Mouse (Mus musculus): Measurements from ENCODE around the gene Traf3ip3. TPM values are rescaled to one million over a fixed set of nuclear protein-coding genes. Genes with fewer than 3 reads are reported as not detected.

Gene Traf3ip3
- polyA plus RNA-seq, 1 experiment from 2014 or later: 3.9 TPM

GRCm38 (mm10) chr1:193205431-193205830 lies 3.9 kb upstream of the Traf3ip3 start:
- no peak overlapping the region for H3K4me3 ChIP-seq
- no peak overlapping the region for H3K4me2 ChIP-seq (replicated peaks)
- H3K9ac ChIP-seq: no peak overlapping the region
- ATAC-seq (ENCODE audit: insufficient number of reproducible peaks, insufficient read depth, low FRiP score, low TSS enrichment): no peak
- H3K36me3 ChIP-seq: no peaks in the 10 kb centered on the region
- H3K27me3 ChIP-seq: no peaks in the 10 kb centered on the region
- no peaks in the 10 kb centered on the region for H3K9me3 ChIP-seq
- WGBS: 85% methylated on average over 2 of the region's 2 CpGs
- no peaks in the 10 kb centered on the region for H3K4me1 ChIP-seq
- H3K27ac ChIP-seq: no peak overlapping the region

- Histone ChIP-seq H3K9me3 (no peaks in the 10 kb centered on the region), H3K4me1 (no peaks in the 10 kb centered on the region), H3K27ac (no peak overlapping the region), H3K4me3 (no peak overlapping the region), H3K27me3 (no peaks in the 10 kb centered on the region), H3K9ac (no peak overlapping the region), H3K4me2 (replicated peaks) (no peak overlapping the region), H3K36me3 (no peaks in the 10 kb centered on the region)
- ATAC-seq (ENCODE audit: insufficient number of reproducible peaks, insufficient read depth, low FRiP score, low TSS enrichment): 0 out of 2 replicates have a peak, but pooled peaks have one; percentile 67
- WGBS: 59% methylated on average over 2 of the region's 2 CpGs
These were observed 2.3 kb upstream of the Traf3ip3 start for GRCm38 (mm10) chr1:193203821-193204220.

- ATAC-seq (ENCODE audit: insufficient number of reproducible peaks, insufficient read depth, low FRiP score, low TSS enrichment): no peak
- H3K9ac ChIP-seq: no peak overlapping the region
- no peak overlapping the region for H3K4me2 ChIP-seq (replicated peaks)
- no peaks in the 10 kb centered on the region for H3K27me3 ChIP-seq
- WGBS: 82% methylated on average over 8 of the region's 8 CpGs
- H3K36me3 ChIP-seq: no peaks in the 10 kb centered on the region
- H3K4me1 ChIP-seq: no peaks in the 10 kb centered on the region
- no peaks in the 10 kb centered on the region for H3K9me3 ChIP-seq
- H3K27ac ChIP-seq: no peak overlapping the region
- H3K4me3 ChIP-seq: no peak overlapping the region
These were observed 692 bp downstream of the Traf3ip3 start for GRCm38 (mm10) chr1:193200640-193201382.

- Histone ChIP-seq H3K9me3 (no peaks in the 10 kb centered on the region), H3K27ac (no peak overlapping the region), H3K36me3 (no peaks in the 10 kb centered on the region), H3K27me3 (no peaks in the 10 kb centered on the region), H3K4me2 (replicated peaks) (no peak overlapping the region), H3K4me1 (no peaks in the 10 kb centered on the region), H3K9ac (no peak overlapping the region), H3K4me3 (no peak overlapping the region)
- ATAC-seq (ENCODE audit: insufficient number of reproducible peaks, insufficient read depth, low FRiP score, low TSS enrichment): no peak
- WGBS: 79% methylated on average over 2 of the region's 2 CpGs
These were observed 3.2 kb downstream of the Traf3ip3 start for GRCm38 (mm10) chr1:193198312-193198711.

- ATAC-seq (ENCODE audit: insufficient number of reproducible peaks, insufficient read depth, low FRiP score, low TSS enrichment): no peak
- no peaks in the 10 kb centered on the region for H3K36me3 ChIP-seq
- WGBS: 89% methylated on average over 18 of the region's 18 CpGs
- H3K27ac ChIP-seq: no peak overlapping the region
- H3K9ac ChIP-seq: no peak overlapping the region
- no peaks in the 10 kb centered on the region for H3K27me3 ChIP-seq
- no peak overlapping the region for H3K4me2 ChIP-seq (replicated peaks)
- H3K9me3 ChIP-seq: no peaks in the 10 kb centered on the region
- H3K4me3 ChIP-seq: no peak overlapping the region
- H3K4me1 ChIP-seq: no peaks in the 10 kb centered on the region
These were observed 3.9 kb downstream of the Traf3ip3 start for GRCm38 (mm10) chr1:193197494-193198205.

- peaks cover 6% of the 10 kb centered on the region for H3K4me1 ChIP-seq
- no peak overlapping the region for H3K4me3 ChIP-seq
- no peak overlapping the region for H3K9ac ChIP-seq
- WGBS: 73% methylated on average over 3 of the region's 3 CpGs
- no peak overlapping the region for H3K27ac ChIP-seq
- no peaks in the 10 kb centered on the region for H3K27me3 ChIP-seq
- H3K9me3 ChIP-seq: no peaks in the 10 kb centered on the region
- no peaks in the 10 kb centered on the region for H3K36me3 ChIP-seq
- no peak for ATAC-seq (ENCODE audit: insufficient number of reproducible peaks, insufficient read depth, low FRiP score, low TSS enrichment)
- H3K4me2 ChIP-seq (replicated peaks): no peak overlapping the region
These were observed 6.2 kb downstream of the Traf3ip3 start for GRCm38 (mm10) chr1:193195169-193195810.

GRCm38 (mm10) chr1:193194416-193195140 lies 6.9 kb downstream of the Traf3ip3 start:
- 93% methylated on average over 3 of the region's 3 CpGs for WGBS
- ATAC-seq (ENCODE audit: insufficient number of reproducible peaks, insufficient read depth, low FRiP score, low TSS enrichment): no peak
- H3K4me3 ChIP-seq: no peak overlapping the region

GRCm38 (mm10) chr1:193191675-193192283 lies 9.7 kb downstream of the Traf3ip3 start:
- no peak overlapping the region for H3K27ac ChIP-seq
- H3K9ac ChIP-seq: no peak overlapping the region
- H3K36me3 ChIP-seq: no peaks in the 10 kb centered on the region
- H3K9me3 ChIP-seq: no peaks in the 10 kb centered on the region
- peaks cover 24% of the 10 kb centered on the region for H3K4me1 ChIP-seq
- no peak overlapping the region for H3K4me3 ChIP-seq
- H3K4me2 ChIP-seq (replicated peaks): no peak overlapping the region
- no peaks in the 10 kb centered on the region for H3K27me3 ChIP-seq
- 87% methylated on average over 7 of the region's 7 CpGs for WGBS
- no peak for ATAC-seq (ENCODE audit: insufficient number of reproducible peaks, insufficient read depth, low FRiP score, low TSS enrichment)

More at GRCm38 (mm10) chr1:193194416-193195140, 6.9 kb downstream of the Traf3ip3 start:
- no peaks in the 10 kb centered on the region for H3K27me3 ChIP-seq
- H3K9me3 ChIP-seq: no peaks in the 10 kb centered on the region
- peaks cover 13% of the 10 kb centered on the region for H3K4me1 ChIP-seq
- H3K4me2 ChIP-seq (replicated peaks): no peak overlapping the region
- no peaks in the 10 kb centered on the region for H3K36me3 ChIP-seq
- H3K27ac ChIP-seq: no peak overlapping the region
- H3K9ac ChIP-seq: no peak overlapping the region

- WGBS: 29% methylated on average over 3 of the region's 3 CpGs
- H3K9me3 ChIP-seq: no peaks in the 10 kb centered on the region
- peak; percentile 50; the same call in 1 of the 2 replicates for ATAC-seq (ENCODE audit: insufficient number of reproducible peaks, insufficient read depth, low FRiP score, low TSS enrichment)
- H3K4me2 ChIP-seq (replicated peaks): peak overlapping the region; percentile 16; the same call in 1 of the 2 replicates
- H3K27me3 ChIP-seq: no peaks in the 10 kb centered on the region
- peaks cover 26% of the 10 kb centered on the region for H3K4me1 ChIP-seq
- no peak overlapping the region for H3K4me3 ChIP-seq
- no peak overlapping the region for H3K9ac ChIP-seq
- H3K27ac ChIP-seq: peak overlapping the region; percentile 87
- no peaks in the 10 kb centered on the region for H3K36me3 ChIP-seq
These were observed 11.7 kb downstream of the Traf3ip3 start for GRCm38 (mm10) chr1:193189771-193190170.

- H3K27ac ChIP-seq: peak overlapping the region; percentile 87
- H3K4me2 ChIP-seq (replicated peaks): peak overlapping the region; percentile 16; the same call in 1 of the 2 replicates
- H3K27me3 ChIP-seq: no peaks in the 10 kb centered on the region
- H3K9ac ChIP-seq: no peak overlapping the region
- no peak overlapping the region for H3K4me3 ChIP-seq
- 12% methylated on average over 9 of the region's 9 CpGs for WGBS
- H3K4me1 ChIP-seq: peaks cover 26% of the 10 kb centered on the region
- no peaks in the 10 kb centered on the region for H3K36me3 ChIP-seq
- ATAC-seq (ENCODE audit: insufficient number of reproducible peaks, insufficient read depth, low FRiP score, low TSS enrichment): peak; percentile 92
- H3K9me3 ChIP-seq: no peaks in the 10 kb centered on the region
These were observed 12.3 kb downstream of the Traf3ip3 start for GRCm38 (mm10) chr1:193189151-193189621.

- no peaks in the 10 kb centered on the region for H3K36me3 ChIP-seq
- WGBS: 80% methylated on average over 6 of the region's 6 CpGs
- H3K9me3 ChIP-seq: no peaks in the 10 kb centered on the region
- H3K4me1 ChIP-seq: peaks cover 26% of the 10 kb centered on the region
- H3K4me2 ChIP-seq (replicated peaks): no peak overlapping the region
- ATAC-seq (ENCODE audit: insufficient number of reproducible peaks, insufficient read depth, low FRiP score, low TSS enrichment): no peak
- H3K27ac ChIP-seq: peak overlapping the region; percentile 87
- H3K9ac ChIP-seq: no peak overlapping the region
- no peak overlapping the region for H3K4me3 ChIP-seq
- H3K27me3 ChIP-seq: no peaks in the 10 kb centered on the region
These were observed 13.2 kb downstream of the Traf3ip3 start for GRCm38 (mm10) chr1:193188257-193188656.
